Mouse (Mus musculus) lung, adult 2 months (tissue): ENCODE measurements at regions not wholly inside any gene's neighbourhood (a gene's known extent, or its start where the extent isn't known, plus 50 kb on each side); places are given as distances from the start of the nearest gene placed in this dataset.

ENCODE experiments used
- DNase-seq: peaks from one replicate; pipeline ENCODE4 v3.0.0; 2022
- H3K4me1 ChIP-seq: fragments of 200-500 bp; 2 replicates; pipeline ENCODE4 v1.6.1; 2011; ENCODE audit warnings: low read length; ENCODE audit not compliant: control insufficient read depth, insufficient read depth
- H3K4me3 ChIP-seq: fragments of 200-500 bp; replicated peaks from 2 replicates; pipeline ENCODE3; 2011; ENCODE audit warnings: low read depth, mild to moderate bottlenecking, control low read depth, low read length; ENCODE audit errors: extremely low read depth
- CTCF ChIP-seq: fragments of 200-500 bp; IDR thresholded peaks from 2 replicates; pipeline ENCODE4 v1.5.1; 2011; ENCODE audit warnings: mild to moderate bottlenecking, low read length, control low read depth; ENCODE audit not compliant: insufficient read depth
- POLR2A ChIP-seq: fragments of 200-500 bp; IDR thresholded peaks from 2 replicates; pipeline ENCODE4 v1.6.1; 2011; ENCODE audit warnings: low read depth, mild to moderate bottlenecking, control low read depth, low read length, borderline replicate concordance; ENCODE audit errors: extremely low read depth
- WGBS: fragments of 180-500 bp; shearing (Covaris S2); methylation state at CpG from one replicate; pipeline ENCODE4 v1.1.7; 2018; 5-methylcytosine and 5-hydroxymethylcytosine counted together

DNA sequence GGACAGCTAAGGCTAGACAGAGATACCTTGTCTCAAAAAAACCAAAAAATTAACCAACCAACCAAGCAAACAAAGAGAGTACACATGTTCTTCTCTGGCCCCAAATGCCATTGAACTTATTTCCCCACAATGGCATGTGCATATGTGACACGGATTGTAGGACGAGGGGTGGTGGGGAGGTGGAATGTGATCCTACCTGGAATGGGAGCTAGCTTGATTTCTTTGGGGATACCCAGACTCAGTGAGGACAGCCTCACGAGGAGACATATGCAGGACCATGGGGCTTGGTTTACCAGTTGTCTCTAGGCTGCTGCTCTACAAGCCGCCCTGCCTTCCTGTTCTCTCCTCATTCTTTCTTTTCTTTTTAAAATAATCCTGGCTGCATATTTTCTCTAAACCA lies 55.9 kb upstream of the Slc25a33 start:
- Histone ChIP-seq H3K4me1 (no peaks in the 10 kb centered on the region), H3K4me3 (no peak overlapping the region)
- 89% methylated on average over 4 of the region's 4 CpGs for WGBS
- TF ChIP-seq POLR2A (no peak), CTCF (no peak)
- no peak for DNase-seq

DNA sequence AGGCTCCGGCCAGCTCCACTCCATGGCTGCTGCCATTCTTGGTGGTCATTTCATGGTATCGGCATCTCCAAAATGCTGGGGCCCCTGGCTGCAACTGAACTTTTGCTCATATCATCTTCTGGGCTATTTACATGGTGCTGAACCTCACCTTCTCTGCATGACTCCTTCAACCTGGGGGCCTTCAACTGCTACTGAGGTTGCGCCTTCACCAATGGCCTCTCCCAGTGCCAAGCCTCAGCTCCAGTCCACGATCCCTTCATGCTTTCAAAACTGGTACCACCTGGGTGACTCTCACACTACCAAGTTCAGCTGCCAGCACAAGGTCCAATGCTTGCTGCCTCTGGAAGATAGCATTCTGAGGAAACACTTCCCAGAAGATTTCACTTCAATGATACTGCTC lies 53.7 kb upstream of the Slc25a33 start:
- TF ChIP-seq POLR2A: no peak
- TF ChIP-seq CTCF: no peak
- no peak overlapping the region for H3K4me3 ChIP-seq
- 96% methylated on average over 4 of the region's 4 CpGs for WGBS
- no peak for DNase-seq
- H3K4me1 ChIP-seq: no peaks in the 10 kb centered on the region
